Mouse (Mus musculus) E14TG2a.4 (cell line): ENCODE measurements around the gene Ccdc87.

Source experiments
- H3K27me3 ChIP-seq: 2 replicates; pipeline ENCODE4 v1.6.1; 2014; ENCODE audit warnings: low read length, control low read depth; ENCODE audit not compliant: insufficient read depth
- H3K36me3 ChIP-seq: 2 replicates; pipeline ENCODE4 v1.6.1; 2014; ENCODE audit warnings: low read length, control low read depth; ENCODE audit not compliant: insufficient read depth
- H3K4me1 ChIP-seq: replicated peaks from 2 replicates; pipeline ENCODE4 v1.6.1; 2014; ENCODE audit warnings: low read depth, low read length, control low read depth
- H3K4me3 ChIP-seq: replicated peaks from 2 replicates; pipeline ENCODE4 v1.5.1; 2014; ENCODE audit warnings: mild to moderate bottlenecking, low read length
- H3K9me3 ChIP-seq: 2 replicates; pipeline ENCODE4 v1.6.1; 2014; ENCODE audit warnings: low read length, control low read depth
- CTCF ChIP-seq: conservative IDR thresholded peaks from 2 replicates; pipeline ENCODE4 v1.5.1; 2014; ENCODE audit warnings: low read length
- NANOG ChIP-seq: IDR thresholded peaks from 2 replicates; pipeline ENCODE4 v1.6.1; 2014; ENCODE audit warnings: borderline replicate concordance, low read length, mixed read lengths
- POU5F1 ChIP-seq: IDR thresholded peaks from 2 replicates; pipeline ENCODE4 v1.6.1; 2014; ENCODE audit warnings: low read length, borderline replicate concordance

The Ccdc87 gene

GRCm38 (mm10) chr19:4845846-4846245, 6.7 kb downstream of the Ccdc87 start:
- Histone ChIP-seq H3K4me1 (peaks cover 45% of the 10 kb centered on the region), H3K27me3 (peaks cover 10% of the 10 kb centered on the region), H3K36me3 (no peaks in the 10 kb centered on the region), H3K9me3 (no peaks in the 10 kb centered on the region), H3K4me3 (no peak overlapping the region)
- TF ChIP-seq NANOG (no peak), POU5F1 (no peak)

GRCm38 (mm10) chr19:4847490-4847889, 8.3 kb downstream of the Ccdc87 start:
- H3K4me3 ChIP-seq = no peak overlapping the region
- no peaks in the 10 kb centered on the region for H3K36me3 ChIP-seq
- peaks cover 53% of the 10 kb centered on the region for H3K4me1 ChIP-seq
- no peak for TF ChIP-seq NANOG
- TF ChIP-seq POU5F1 = no peak
- peak; percentile 52 for TF ChIP-seq CTCF
- no peaks in the 10 kb centered on the region for H3K27me3 ChIP-seq
- H3K9me3 ChIP-seq = no peaks in the 10 kb centered on the region

GRCm38 (mm10) chr19:4849800-4850199, 10.6 kb downstream of the Ccdc87 start:
- H3K36me3 ChIP-seq = no peaks in the 10 kb centered on the region
- no peaks in the 10 kb centered on the region for H3K27me3 ChIP-seq
- H3K9me3 ChIP-seq = no peaks in the 10 kb centered on the region
- peaks cover 70% of the 10 kb centered on the region for H3K4me1 ChIP-seq
- 0 out of 2 replicates have a peak overlapping the region, but pooled peaks have one; percentile 1 for H3K4me3 ChIP-seq
- peak; percentile 71 for TF ChIP-seq NANOG
- peak; percentile 51; the same call in 1 of the 2 replicates for TF ChIP-seq POU5F1
- no peak for TF ChIP-seq CTCF

- no peak for TF ChIP-seq NANOG
- no peak for TF ChIP-seq POU5F1
- no peak for TF ChIP-seq CTCF
- Histone ChIP-seq H3K9me3 (no peaks in the 10 kb centered on the region), H3K36me3 (no peaks in the 10 kb centered on the region), H3K4me3 (peak overlapping the region; percentile 8), H3K27me3 (peaks cover 3% of the 10 kb centered on the region), H3K4me1 (peaks cover 70% of the 10 kb centered on the region)
Measured at GRCm38 (mm10) chr19:4850281-4850680, 11.1 kb downstream of the Ccdc87 start.

GRCm38 (mm10) chr19:4854552-4855469, 15.6 kb downstream of the Ccdc87 start, which contains the start of gene Ctsf:
TSS of gene Ctsf (plus strand) at chr19:4855130.
- Histone ChIP-seq H3K4me1 (peaks cover 57% of the 10 kb centered on the region), H3K4me3 (peak within 1 kb of the TSS; percentile 83), H3K27me3 (peaks cover 20% of the 10 kb centered on the region), H3K36me3 (peaks cover 37% of the 10 kb centered on the region), H3K9me3 (no peaks in the 10 kb centered on the region)
- no peak for TF ChIP-seq POU5F1
- no peak for TF ChIP-seq CTCF
- no peak for TF ChIP-seq NANOG

- no peaks in the 10 kb centered on the region for H3K9me3 ChIP-seq
- peaks cover 20% of the 10 kb centered on the region for H3K27me3 ChIP-seq
- H3K4me1 ChIP-seq = peaks cover 51% of the 10 kb centered on the region
- peaks cover 43% of the 10 kb centered on the region for H3K36me3 ChIP-seq
- no peak for TF ChIP-seq POU5F1
- no peak for TF ChIP-seq NANOG
- TF ChIP-seq CTCF = no peak
- peak overlapping the region; percentile 83 for H3K4me3 ChIP-seq
Measured at GRCm38 (mm10) chr19:4855470-4855820, 16.3 kb downstream of the Ccdc87 start.

GRCm38 (mm10) chr19:4855951-4856350, 16.8 kb downstream of the Ccdc87 start:
- TF ChIP-seq CTCF = no peak
- H3K4me1 ChIP-seq = peaks cover 46% of the 10 kb centered on the region
- peak overlapping the region; percentile 83; the same call in 1 of the 2 replicates for H3K4me3 ChIP-seq
- no peaks in the 10 kb centered on the region for H3K9me3 ChIP-seq
- H3K27me3 ChIP-seq = peaks cover 20% of the 10 kb centered on the region
- peaks cover 48% of the 10 kb centered on the region for H3K36me3 ChIP-seq

- peaks cover 78% of the 10 kb centered on the region for H3K36me3 ChIP-seq
- no peaks in the 10 kb centered on the region for H3K9me3 ChIP-seq
- TF ChIP-seq NANOG (no peak), POU5F1 (no peak), CTCF (no peak)
- peaks cover 32% of the 10 kb centered on the region for H3K4me1 ChIP-seq
- no peak overlapping the region for H3K4me3 ChIP-seq
- H3K27me3 ChIP-seq = peaks cover 20% of the 10 kb centered on the region
Measured at GRCm38 (mm10) chr19:4859081-4859480, 19.9 kb downstream of the Ccdc87 start.

GRCm38 (mm10) chr19:4863048-4863447, 23.9 kb downstream of the Ccdc87 start:
- no peaks in the 10 kb centered on the region for H3K9me3 ChIP-seq
- no peak overlapping the region for H3K4me3 ChIP-seq
- TF ChIP-seq CTCF = no peak
- TF ChIP-seq POU5F1 = no peak
- no peak for TF ChIP-seq NANOG
- H3K36me3 ChIP-seq = peaks cover 57% of the 10 kb centered on the region
- H3K27me3 ChIP-seq = peaks cover 4% of the 10 kb centered on the region; the same call in 1 of the 2 replicates
- H3K4me1 ChIP-seq = peaks cover 36% of the 10 kb centered on the region
